Comparison of ENCODE assay signal across 9 mouse cellular contexts in genomic region chr10:96751580-96752264, GRCm38 (mm10).
A peak's percentile ranks its signal among the peaks of the same experiment; 100 is the strongest.
DNase-seq lines count a peak whose midpoint lies in the region; ATAC-seq and TF ChIP-seq lines count a peak whose summit lies in the region.
"Had no signal": no experiment of that assay in that cellular context is flagged by ENCODE, and none has a peak within 500 bp of the region (broad histone marks: within the 10 kb centered on the region; RNA-seq: fewer than 3 reads in every experiment).

No protein-coding gene starts in this region.

- H3K9ac ChIP-seq in ES-E14 (ENCODE audit: insufficient read depth, low read depth, low read length, poor library complexity, severe bottlenecking) = no peak overlapping the region
- H3K9ac ChIP-seq in hindbrain, embryonic 13.5 days = peak overlapping the region; percentile 49

- H3K9me3 ChIP-seq in ES-E14 (ENCODE audit: control insufficient read depth, insufficient read depth, low read depth, low read length) = no peaks in the 10 kb centered on the region
- no peaks in the 10 kb centered on the region for H3K9me3 ChIP-seq in hindbrain, embryonic 13.5 days

- 12% methylated on average over 12 of the region's 12 CpGs for WGBS in hindbrain, embryonic 13.5 days

- no peak overlapping the region for H3K4me3 ChIP-seq in ES-E14 (ENCODE audit: insufficient read depth in 1 of 2, low read depth in 1 of 2, low read length in 2 of 2, poor library complexity in 1 of 2, severe bottlenecking in 1 of 2)
- 0 out of 2 replicates have a peak overlapping the region, but pooled peaks have one; percentile 15 for H3K4me3 ChIP-seq in hindbrain, embryonic 13.5 days
- H3K4me3 ChIP-seq: erythroblast, embryonic 14.5 days had no signal

- H3K27me3 ChIP-seq in hindbrain, embryonic 13.5 days = no peaks in the 10 kb centered on the region

- ATAC-seq in hindbrain, embryonic 13.5 days (ENCODE audit: low FRiP score) = peak; percentile 70

- in situ Hi-C loops in ES-E14 (cut with MboI; ENCODE audit: low sequenced_read_pairs in 2 of 2, unreplicated experiment in 2 of 2) = no loop called here

- H3K4me2 ChIP-seq in hindbrain, embryonic 13.5 days = peak overlapping the region; percentile 40

- no peak overlapping the region; the same call in 1 of the 2 replicates for H3K27ac ChIP-seq in ES-E14 (ENCODE audit: insufficient read depth, low read depth, low read length, poor library complexity, severe bottlenecking)
- H3K27ac ChIP-seq in hindbrain, embryonic 13.5 days = peak overlapping the region; percentile 73

- no peaks in the 10 kb centered on the region for H3K36me3 ChIP-seq in ES-E14 (ENCODE audit: control insufficient read depth, insufficient read depth, low read length, poor library complexity, severe bottlenecking)
- H3K36me3 ChIP-seq in hindbrain, embryonic 13.5 days = no peaks in the 10 kb centered on the region

- peak; percentile 88 for DNase-seq in ES-E14 (ENCODE audit: low read depth, low spot score)
- peak; percentile 73 for DNase-seq in cerebellum, adult 9-11 months
- DNase-seq in frontal cortex, postnatal 25 days (ENCODE audit: low spot score in 2 of 2) = peak; percentile 27 to 32
- DNase-seq in layer of hippocampus, postnatal 36 days = peak; percentile 51 to 55
- DNase-seq in lung, postnatal 25 days (ENCODE audit: low spot score) = peak; percentile 94
- DNase-seq in retina, postnatal 1 day = peak; percentile 77
- DNase-seq in urinary bladder, adult 18-20 months (ENCODE audit: low spot score in 2 of 2) = peak; percentile 80 to 84

- peaks cover 0 to 7% of the 10 kb centered on the region in 2 experiments; a peak in 2 of 4 replicates for H3K4me1 ChIP-seq in ES-E14 (ENCODE audit: control insufficient read depth in 2 of 2, insufficient read depth in 2 of 2, low read length in 2 of 2, poor library complexity in 1 of 2)
- peaks cover 36% of the 10 kb centered on the region for H3K4me1 ChIP-seq in hindbrain, embryonic 13.5 days (replicated peaks)

TF ChIP-seq in ES-E14, 5 proteins besides CTCF, POLR2A, EP300 and RAD21:
- TF ChIP-seq MAFK (IDR thresholded peaks at IDR 0.05; ENCODE audit: insufficient read depth, low read depth, low read length) (no peak), HCFC1 (IDR thresholded peaks at IDR 0.05; ENCODE audit: borderline replicate concordance, insufficient read depth, low read length) (no peak), ZC3H11A (IDR thresholded peaks at IDR 0.05; ENCODE audit: borderline replicate concordance, low read depth, low read length) (no peak), ZNF384 (IDR thresholded peaks at IDR 0.05; ENCODE audit: low read depth, low read length) (no peak), CHD2 (IDR thresholded peaks at IDR 0.05; ENCODE audit: low read depth, low read length) (no peak)

Comparison
In these comparisons a context has a peak if more than half of its experiments do, and no peak if none do; other contexts are left out.
1. DNase-seq: peak in every context shown above with its lines; median percentile 94 in lung, postnatal 25 days; 88 in ES-E14; 82 in urinary bladder, adult 18-20 months; 77 in retina, postnatal 1 day; 73 in cerebellum, adult 9-11 months; 53 in layer of hippocampus, postnatal 36 days; 30 in frontal cortex, postnatal 25 days.